Mouse (Mus musculus) right cerebral cortex, adult 2 months (tissue): ENCODE results near the gene Pakap.

Experiments used
- DNase-seq, 2 experiments: peaks; one replicate each; pipeline ENCODE4 v3.0.0; 2021 to 2022; ENCODE audit warnings: low spot score in 2 of 2

The Pakap gene

DNA sequence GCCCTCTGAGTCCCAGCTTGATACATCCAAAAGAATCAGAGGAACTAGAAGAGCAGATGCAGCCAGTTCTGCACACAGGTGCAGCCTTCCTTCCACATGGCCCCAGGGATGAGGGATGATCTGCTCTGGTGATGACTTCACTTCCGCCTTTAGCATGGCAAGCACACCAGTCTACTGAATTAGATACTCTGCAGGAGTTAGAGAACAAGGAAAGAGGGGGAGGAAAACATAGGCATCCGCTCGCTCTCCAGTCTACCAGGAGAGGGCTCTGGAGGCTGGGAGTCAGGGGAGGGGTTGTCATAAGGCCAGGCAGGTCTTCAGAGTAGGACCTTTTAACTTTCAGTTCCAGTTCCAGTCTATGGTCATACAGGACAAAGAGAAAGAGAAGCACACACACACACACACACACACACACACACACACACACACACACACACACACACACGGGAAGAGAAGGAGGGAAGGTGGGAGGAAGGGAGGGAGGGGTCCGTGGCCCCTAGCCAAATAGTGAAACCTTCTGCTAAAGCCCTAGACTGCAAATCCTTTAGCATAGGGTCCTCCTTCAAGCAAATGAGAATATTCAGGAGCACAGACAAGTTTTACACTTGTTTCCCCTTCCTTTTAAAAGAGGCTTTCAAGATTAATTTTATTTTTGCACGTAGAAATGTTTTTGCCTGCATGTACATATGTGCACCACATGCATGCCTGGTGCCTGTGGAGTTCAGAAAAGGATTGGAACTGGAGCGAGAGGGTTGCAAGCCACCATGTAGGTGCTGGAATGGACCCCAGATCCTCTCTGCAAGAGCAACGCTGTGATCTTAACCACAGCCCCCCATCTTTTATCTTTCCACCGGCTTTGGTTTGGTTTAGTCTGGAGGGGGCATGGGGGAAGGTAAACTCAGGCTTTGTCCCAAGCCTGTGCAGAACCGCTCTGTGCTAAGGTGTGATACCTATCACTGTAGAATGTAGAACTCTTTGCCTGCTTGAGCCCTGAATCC is 346.5 kb downstream of the Pakap start:
- DNase-seq: no peak

GRCm38 (mm10) chr4:57915216-57915965 is 347.4 kb downstream of the Pakap start:
- DNase-seq: peak in 1 of 2 experiments; percentile 19

- no peak for DNase-seq
These were observed 348.3 kb downstream of the Pakap start, which contains the start of gene D630039A03Rik for GRCm38 (mm10) chr4:57916201-57916661. TSS of gene D630039A03Rik (minus strand) at chr4:57916297.

GRCm38 (mm10) chr4:57916711-57917110 is 348.7 kb downstream of the Pakap start:
- no peak for DNase-seq

DNA sequence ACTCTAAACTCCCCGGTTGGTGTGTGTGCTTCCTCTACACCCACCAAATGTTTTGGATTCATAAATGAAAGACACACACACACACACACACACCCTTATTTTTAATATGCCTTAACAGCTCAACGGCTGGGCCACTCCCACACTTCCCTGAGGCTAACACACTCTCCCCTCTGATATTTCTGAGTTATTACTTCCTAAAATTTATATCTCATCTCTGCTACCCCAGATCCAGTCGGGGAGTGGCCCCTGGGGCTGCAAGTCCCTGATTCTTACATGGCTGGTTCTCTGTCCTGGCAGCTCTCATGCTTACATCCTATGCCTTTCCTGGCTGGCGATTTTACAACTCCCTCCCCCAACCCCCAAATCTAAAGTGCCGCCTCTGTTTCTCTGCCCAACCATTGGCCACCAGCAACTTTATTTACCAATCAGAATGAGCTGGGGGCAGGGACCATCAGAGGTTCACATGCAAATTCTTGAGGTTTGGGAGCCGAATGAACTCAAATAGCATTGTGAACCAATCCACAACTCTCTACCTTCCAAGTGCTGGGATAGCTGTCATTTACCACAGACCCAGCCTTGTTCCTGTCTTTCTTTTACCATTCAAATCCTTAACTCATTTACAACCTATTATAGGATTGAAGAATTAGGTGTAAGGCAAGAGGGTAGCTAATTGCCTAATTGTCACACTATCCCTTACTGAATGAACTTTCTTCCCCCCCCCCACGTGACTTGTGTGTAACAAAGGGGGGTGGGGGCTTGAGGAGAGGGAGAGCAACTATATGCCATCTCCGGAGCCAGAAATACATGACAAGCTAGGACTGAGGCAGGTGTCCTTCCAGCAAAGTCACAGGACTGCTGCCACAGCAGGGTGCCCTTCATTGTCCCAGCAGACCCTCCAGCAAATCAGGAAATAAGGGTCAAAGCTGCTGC is 351.8 kb downstream of the Pakap start:
- no peak for DNase-seq

DNA sequence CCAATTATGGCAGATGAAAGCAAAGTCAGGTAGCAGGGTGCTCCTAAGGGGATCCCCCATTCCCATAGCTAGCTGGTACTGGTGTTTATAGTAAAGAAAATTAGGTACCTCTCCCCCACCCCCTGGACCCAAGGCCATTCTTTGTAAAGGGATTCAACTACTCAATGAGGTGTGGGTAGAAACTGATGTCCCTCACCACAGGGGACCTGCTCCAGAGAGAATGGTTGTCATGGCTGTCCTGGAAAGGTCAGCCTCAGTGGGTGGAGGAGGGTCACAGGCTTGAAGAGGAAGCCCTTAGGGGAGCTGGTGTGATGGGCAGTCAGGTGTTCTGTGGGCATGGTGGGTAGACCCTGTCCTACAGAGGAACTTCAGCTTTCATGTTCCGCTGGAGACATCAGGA is 352.5 kb downstream of the Pakap start:
- DNase-seq: no peak

DNA sequence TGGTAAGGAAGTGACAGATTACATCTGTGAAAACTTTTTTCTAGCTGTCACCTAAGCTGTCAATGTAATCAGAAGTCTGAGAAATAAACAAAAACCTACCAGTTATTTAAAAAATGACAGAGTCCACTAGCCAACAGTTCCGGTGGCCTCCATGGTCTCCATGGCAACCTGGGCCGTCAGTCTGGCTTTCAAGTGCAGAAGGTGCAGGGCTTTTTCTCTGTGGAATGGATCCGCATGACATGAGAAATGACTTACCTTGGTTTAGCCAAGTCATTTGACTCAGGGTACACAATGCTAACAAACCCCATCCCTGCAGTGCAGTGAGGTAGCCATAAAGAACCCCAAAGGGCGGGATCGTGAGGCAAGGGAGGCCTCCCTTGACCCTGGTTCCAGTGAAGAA is 354.2 kb downstream of the Pakap start:
- no peak for DNase-seq

GRCm38 (mm10) chr4:57924556-57925071 is 356.6 kb downstream of the Pakap start:
- no peak for DNase-seq

- peak in 1 of 2 experiments; percentile 29 for DNase-seq
These were observed 359.7 kb downstream of the Pakap start for GRCm38 (mm10) chr4:57927464-57928205.

DNA sequence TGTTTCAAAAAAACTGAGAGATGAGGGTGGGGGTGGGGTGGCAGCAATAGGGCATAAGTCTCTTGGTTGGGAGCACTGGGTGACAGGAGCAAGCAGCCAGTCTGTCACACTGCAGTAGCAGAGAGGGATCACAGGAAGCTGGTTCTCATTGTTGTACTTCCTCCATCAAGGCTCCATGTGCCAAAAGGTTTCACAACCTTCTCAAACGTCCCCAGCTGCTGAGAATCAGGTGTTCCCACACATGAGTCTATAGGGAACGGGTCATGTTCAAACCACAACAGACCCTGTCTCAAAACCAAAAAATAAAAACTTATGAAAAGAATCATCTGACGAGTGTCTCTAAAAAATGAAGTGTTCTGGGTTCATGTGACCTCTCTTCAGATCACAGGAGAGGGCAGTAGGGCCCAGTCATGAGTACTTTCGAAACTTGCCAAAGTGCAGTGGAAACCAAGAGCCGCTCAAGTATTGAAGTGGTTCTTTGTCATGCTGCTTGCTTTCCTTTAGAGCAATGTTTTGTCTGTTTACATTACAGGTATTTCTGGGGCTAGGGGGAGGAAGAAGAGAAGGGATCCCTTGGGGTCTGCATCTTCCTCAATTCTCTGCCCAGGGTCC is 362.7 kb downstream of the Pakap start:
- DNase-seq: no peak

- DNase-seq: no peak
These were observed 366.2 kb downstream of the Pakap start for GRCm38 (mm10) chr4:57934181-57934580.

DNA sequence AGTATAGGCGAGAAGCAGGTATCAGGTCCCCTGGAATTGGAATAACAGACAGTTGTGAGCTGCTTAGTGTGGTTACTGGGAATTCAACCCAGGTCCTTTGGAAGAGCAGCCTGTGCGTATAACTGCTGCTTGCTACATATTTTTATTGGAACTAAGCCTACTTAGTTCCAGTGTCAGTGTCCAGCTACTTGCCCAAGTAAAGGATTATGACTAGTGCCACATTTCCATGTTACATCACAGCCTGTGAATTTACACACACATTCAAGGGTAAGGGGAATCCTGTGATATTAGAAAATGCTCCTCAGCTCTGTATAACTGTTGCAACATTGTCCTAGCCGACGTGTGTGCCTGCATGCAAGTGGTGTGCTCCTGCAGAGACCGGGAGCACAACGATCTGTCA is 369.3 kb downstream of the Pakap start:
- DNase-seq: no peak

DNA sequence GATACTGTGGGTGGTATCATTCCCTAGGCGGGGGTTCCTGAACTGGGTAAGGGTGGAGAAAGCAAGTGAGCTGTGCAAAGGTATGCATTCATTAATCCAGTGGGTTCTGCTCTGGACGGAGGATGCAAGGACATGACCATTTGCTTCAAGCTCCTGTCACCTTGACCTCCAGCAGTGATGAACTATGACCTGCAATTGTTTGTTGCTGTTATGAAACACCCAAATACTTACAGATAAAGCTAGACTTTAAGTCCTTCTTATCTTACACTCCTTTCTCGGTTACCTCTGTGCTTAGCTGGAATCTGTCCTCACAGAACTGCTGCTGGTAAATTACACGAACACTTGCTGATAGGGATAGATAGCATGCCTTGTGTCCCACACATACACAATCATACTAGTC is 372.7 kb downstream of the Pakap start:
- DNase-seq: no peak

GRCm38 (mm10) chr4:57942892-57943291 is 374.9 kb downstream of the Pakap start:
- no peak for DNase-seq
